Mouse (Mus musculus): ENCODE data around the gene Cfap100.

- TF ChIP-seq CTCF (conservative IDR thresholded peaks at IDR 0.05; ENCODE audit: low read length), result no peak
- TF ChIP-seq POU5F1 (IDR thresholded peaks at IDR 0.05; ENCODE audit: borderline replicate concordance, low read length), result no peak
Observed at GRCm38 (mm10) chr6:90411926-90412325, 16.7 kb downstream of the Cfap100 start.

All from E14TG2a.4 (cell line).